Mouse (Mus musculus): ENCODE results near the gene Hcn3. TPM values are rescaled to one million over a fixed set of nuclear protein-coding genes. Genes with fewer than 3 reads are reported as not detected.
A peak's percentile ranks its signal among the peaks of the same experiment; 100 is the strongest.

Gene Hcn3
- polyA plus RNA-seq, 1 experiment from 2014 or later: 39.6 TPM

DNA sequence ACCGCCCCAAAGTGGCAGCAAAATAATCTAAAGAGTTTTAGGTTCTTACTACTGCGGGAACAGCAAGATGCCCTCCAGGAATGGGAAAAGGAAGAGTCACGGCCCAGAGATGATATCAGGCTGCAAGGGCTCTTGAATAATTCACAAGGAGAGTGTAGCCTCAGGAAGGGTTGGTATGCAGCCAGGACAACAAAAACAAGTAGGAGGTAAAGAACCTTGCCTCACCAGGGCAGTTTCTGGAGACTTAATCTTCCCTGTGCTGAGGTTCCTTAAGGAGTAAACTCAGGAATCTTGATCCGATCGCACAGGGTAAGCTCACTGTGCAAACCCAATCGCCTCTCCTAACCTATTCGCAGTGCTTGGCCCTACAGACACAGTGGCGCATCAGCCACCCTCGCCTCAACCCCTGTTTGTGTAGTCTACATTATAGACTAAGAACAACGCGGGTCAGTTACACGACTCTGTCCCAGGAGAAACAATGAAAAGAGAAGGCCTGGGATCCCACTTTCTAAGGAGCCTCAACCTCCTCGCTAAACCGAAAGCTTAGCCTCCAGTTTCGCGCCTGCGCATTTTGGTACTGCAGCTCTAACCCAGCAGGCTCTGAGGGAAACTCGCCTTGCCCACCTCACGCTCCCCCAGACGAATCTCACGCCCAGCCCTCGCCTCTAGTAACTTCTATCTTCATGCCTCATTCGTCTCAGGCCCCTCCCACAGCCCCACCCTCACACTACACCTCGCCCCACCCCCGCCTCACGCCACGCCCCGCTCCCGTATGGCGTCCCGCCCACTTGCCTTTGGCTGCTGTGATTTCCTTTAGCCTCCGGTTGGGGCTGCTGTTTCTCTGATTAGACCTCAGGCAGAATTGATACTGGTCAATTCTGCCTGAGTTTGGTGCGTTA, 36.2 kb upstream of the Hcn3 start:
- Histone ChIP-seq H3K9ac (replicated peaks; ENCODE audit: low read depth, low read length) (peak overlapping the region; percentile 68), H3K9me3 (ENCODE audit: control insufficient read depth, low read length) (no peaks in the 10 kb centered on the region), H3K36me3 (ENCODE audit: control insufficient read depth, insufficient read depth) (no peaks in the 10 kb centered on the region), H3K4me2 (ENCODE audit: low read length) (peak overlapping the region; percentile 81), H3K27me3 (replicated peaks; ENCODE audit: control insufficient read depth, insufficient read depth, low read length) (no peaks in the 10 kb centered on the region), H3K4me3 (replicated peaks; ENCODE audit: low read length) (peak overlapping the region; percentile 44), H3K4me1 (replicated peaks; ENCODE audit: control insufficient read depth, insufficient read depth, low read length) (peaks cover 15% of the 10 kb centered on the region), H3K27ac (ENCODE audit: low read length) (peak overlapping the region; percentile 75)
- ATAC-seq: peak; percentile 96
- 6% methylated on average over 33 of the region's 33 CpGs for WGBS

DNA sequence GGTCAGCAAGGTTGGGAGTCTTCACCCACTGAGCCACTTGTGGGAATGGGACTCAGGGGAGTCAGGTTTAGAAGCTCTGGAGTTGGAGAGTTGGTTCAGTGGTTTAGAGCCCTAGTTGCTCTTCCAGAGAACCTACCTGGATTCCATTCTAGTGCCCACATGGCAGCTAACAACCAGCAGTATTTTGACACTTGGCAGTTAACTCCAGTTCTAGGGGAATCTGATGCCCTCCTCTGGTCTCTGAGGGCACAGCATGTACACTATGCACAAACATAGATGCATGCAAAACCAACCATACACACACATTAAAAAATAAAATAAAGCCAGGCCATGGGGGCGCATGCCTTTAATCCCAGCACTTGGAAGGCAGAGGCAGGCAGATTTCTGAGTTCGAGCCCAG, 33.9 kb upstream of the Hcn3 start:
- no peak overlapping the region for H3K4me2 ChIP-seq (ENCODE audit: low read length)
- H3K27me3 ChIP-seq (replicated peaks; ENCODE audit: control insufficient read depth, insufficient read depth, low read length): no peaks in the 10 kb centered on the region
- 98% methylated on average over 2 of the region's 2 CpGs for WGBS
- ATAC-seq: no peak
- H3K36me3 ChIP-seq (ENCODE audit: control insufficient read depth, insufficient read depth): no peaks in the 10 kb centered on the region
- no peaks in the 10 kb centered on the region for H3K9me3 ChIP-seq (ENCODE audit: control insufficient read depth, low read length)
- H3K4me1 ChIP-seq (replicated peaks; ENCODE audit: control insufficient read depth, insufficient read depth, low read length): peaks cover 15% of the 10 kb centered on the region
- H3K9ac ChIP-seq (replicated peaks; ENCODE audit: low read depth, low read length): no peak overlapping the region
- H3K27ac ChIP-seq (ENCODE audit: low read length): no peak overlapping the region
- no peak overlapping the region for H3K4me3 ChIP-seq (replicated peaks; ENCODE audit: low read length)

DNA sequence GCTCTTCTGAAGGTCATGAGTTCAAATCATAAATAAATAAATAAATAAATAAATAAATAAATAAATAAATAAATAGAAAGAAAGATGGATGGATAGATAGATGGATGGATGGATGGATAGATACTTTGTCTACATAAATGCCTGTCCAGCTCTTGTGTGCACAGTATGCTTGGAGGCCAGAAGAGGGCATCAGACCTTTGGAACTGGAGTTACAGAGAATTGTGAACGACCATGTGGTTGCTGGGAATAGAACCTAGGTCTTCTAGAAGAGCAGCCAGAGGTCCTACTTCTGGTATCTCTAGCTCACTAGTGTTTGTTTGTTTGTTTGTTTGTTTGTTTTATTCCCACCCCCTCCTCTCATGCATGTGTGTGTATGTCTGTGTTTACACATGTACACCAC, 33.4 kb upstream of the Hcn3 start:
- Histone ChIP-seq H3K4me3 (replicated peaks; ENCODE audit: low read length) (no peak overlapping the region), H3K4me2 (ENCODE audit: low read length) (no peak overlapping the region), H3K36me3 (ENCODE audit: control insufficient read depth, insufficient read depth) (no peaks in the 10 kb centered on the region), H3K9me3 (ENCODE audit: control insufficient read depth, low read length) (no peaks in the 10 kb centered on the region), H3K4me1 (replicated peaks; ENCODE audit: control insufficient read depth, insufficient read depth, low read length) (peaks cover 15% of the 10 kb centered on the region), H3K9ac (replicated peaks; ENCODE audit: low read depth, low read length) (no peak overlapping the region), H3K27ac (ENCODE audit: low read length) (no peak overlapping the region), H3K27me3 (replicated peaks; ENCODE audit: control insufficient read depth, insufficient read depth, low read length) (no peaks in the 10 kb centered on the region)
- no peak for ATAC-seq
- 81% methylated on average over 1 of the region's 1 CpGs for WGBS

DNA sequence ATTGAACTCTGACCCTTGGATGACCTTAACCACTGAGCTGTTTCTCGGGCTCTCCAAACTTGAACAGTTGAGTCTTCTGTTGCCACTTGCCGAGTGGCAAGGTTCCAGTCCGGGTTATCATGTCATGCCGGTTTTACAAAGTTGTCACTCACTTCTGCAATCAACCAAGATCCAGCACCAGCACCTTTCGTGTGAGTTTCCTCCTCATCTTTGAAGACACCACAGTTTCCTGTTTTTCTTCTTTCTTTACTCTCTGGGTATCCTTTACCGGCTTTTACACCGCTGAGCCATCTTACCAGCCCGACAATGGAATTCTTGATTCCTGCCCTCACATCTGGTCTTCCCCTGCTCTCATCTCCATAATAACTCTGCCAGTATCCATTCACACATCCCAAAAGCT, 30.4 kb upstream of the Hcn3 start:
- Histone ChIP-seq H3K4me2 (ENCODE audit: low read length) (no peak overlapping the region), H3K27me3 (replicated peaks; ENCODE audit: control insufficient read depth, insufficient read depth, low read length) (no peaks in the 10 kb centered on the region), H3K9ac (replicated peaks; ENCODE audit: low read depth, low read length) (no peak overlapping the region), H3K36me3 (ENCODE audit: control insufficient read depth, insufficient read depth) (no peaks in the 10 kb centered on the region), H3K4me3 (replicated peaks; ENCODE audit: low read length) (no peak overlapping the region), H3K27ac (ENCODE audit: low read length) (no peak overlapping the region), H3K4me1 (replicated peaks; ENCODE audit: control insufficient read depth, insufficient read depth, low read length) (peaks cover 2% of the 10 kb centered on the region), H3K9me3 (ENCODE audit: control insufficient read depth, low read length) (no peaks in the 10 kb centered on the region)
- no peak for ATAC-seq
- 93% methylated on average over 8 of the region's 8 CpGs for WGBS

DNA sequence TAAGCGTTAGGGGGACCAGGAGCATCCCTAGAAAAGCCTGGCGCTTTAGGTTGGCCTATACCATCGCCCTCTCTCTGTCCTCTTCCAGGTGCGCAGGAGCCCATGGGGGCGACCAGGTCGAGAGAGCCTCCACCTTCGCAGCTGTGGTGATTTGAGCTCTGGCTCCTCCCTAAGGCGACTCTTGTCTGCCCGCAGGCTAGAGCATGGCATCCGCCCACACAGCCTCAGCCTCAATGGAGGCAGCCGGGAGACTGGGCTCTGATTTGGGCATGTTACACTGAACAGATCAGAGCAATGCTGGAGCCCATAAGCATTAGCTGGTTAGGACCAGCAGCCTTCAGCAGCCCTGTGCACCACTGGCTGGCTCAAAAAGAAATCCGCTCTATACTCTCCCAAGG, 28.5 kb upstream of the Hcn3 start:
- Histone ChIP-seq H3K4me3 (replicated peaks; ENCODE audit: low read length) (no peak overlapping the region), H3K4me1 (replicated peaks; ENCODE audit: control insufficient read depth, insufficient read depth, low read length) (peaks cover 16% of the 10 kb centered on the region), H3K9me3 (ENCODE audit: control insufficient read depth, low read length) (no peaks in the 10 kb centered on the region), H3K27ac (ENCODE audit: low read length) (no peak overlapping the region), H3K4me2 (ENCODE audit: low read length) (no peak overlapping the region), H3K27me3 (replicated peaks; ENCODE audit: control insufficient read depth, insufficient read depth, low read length) (no peaks in the 10 kb centered on the region), H3K36me3 (ENCODE audit: control insufficient read depth, insufficient read depth) (no peaks in the 10 kb centered on the region), H3K9ac (replicated peaks; ENCODE audit: low read depth, low read length) (no peak overlapping the region)
- WGBS: 54% methylated on average over 12 of the region's 12 CpGs
- ATAC-seq: no peak

DNA sequence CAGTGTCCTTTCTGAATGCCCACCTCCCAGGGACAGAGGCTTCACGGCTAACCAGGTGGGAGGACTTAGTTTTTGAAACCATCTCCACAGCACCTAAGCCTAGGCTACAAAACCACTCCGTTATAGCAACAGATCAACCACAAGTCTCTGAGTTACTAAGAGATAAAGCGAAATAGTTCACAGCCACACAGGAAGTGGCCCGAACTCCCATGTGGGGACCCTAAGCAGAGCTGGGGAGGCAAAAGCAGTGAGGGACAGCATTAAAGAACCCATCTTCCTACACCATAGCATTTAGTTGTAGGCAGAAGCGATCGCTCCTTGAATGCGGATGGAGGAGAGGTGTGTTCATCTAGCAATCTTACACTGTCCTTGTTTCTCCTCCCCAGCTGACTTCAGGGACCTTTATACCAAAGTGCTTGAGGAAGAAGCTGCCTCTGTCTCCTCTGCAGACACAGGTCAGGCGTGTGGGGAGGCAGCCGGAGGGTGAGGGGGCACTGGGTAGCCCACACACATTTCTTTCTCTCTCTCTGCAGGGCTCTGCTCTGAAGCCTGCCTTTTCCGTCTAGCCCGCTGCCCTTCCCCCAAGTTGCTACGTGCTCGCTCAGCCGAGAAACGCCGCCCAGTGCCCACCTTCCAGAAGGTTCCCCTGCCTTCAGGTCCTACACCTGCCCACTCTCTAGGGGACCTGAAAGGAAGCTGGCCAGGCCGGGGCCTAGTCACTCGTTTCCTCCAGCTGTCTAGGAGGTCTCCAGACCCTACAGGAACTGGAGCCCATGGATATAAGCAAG, 27.9 kb upstream of the Hcn3 start:
- 52% methylated on average over 18 of the region's 18 CpGs for WGBS
- no peaks in the 10 kb centered on the region for H3K9me3 ChIP-seq (ENCODE audit: control insufficient read depth, low read length)
- H3K4me1 ChIP-seq (replicated peaks; ENCODE audit: control insufficient read depth, insufficient read depth, low read length): peaks cover 17% of the 10 kb centered on the region
- ATAC-seq: no peak
- no peak overlapping the region for H3K4me2 ChIP-seq (ENCODE audit: low read length)
- no peaks in the 10 kb centered on the region for H3K36me3 ChIP-seq (ENCODE audit: control insufficient read depth, insufficient read depth)
- H3K27me3 ChIP-seq (replicated peaks; ENCODE audit: control insufficient read depth, insufficient read depth, low read length): no peaks in the 10 kb centered on the region
- no peak overlapping the region for H3K27ac ChIP-seq (ENCODE audit: low read length)
- no peak overlapping the region for H3K4me3 ChIP-seq (replicated peaks; ENCODE audit: low read length)
- H3K9ac ChIP-seq (replicated peaks; ENCODE audit: low read depth, low read length): no peak overlapping the region

DNA sequence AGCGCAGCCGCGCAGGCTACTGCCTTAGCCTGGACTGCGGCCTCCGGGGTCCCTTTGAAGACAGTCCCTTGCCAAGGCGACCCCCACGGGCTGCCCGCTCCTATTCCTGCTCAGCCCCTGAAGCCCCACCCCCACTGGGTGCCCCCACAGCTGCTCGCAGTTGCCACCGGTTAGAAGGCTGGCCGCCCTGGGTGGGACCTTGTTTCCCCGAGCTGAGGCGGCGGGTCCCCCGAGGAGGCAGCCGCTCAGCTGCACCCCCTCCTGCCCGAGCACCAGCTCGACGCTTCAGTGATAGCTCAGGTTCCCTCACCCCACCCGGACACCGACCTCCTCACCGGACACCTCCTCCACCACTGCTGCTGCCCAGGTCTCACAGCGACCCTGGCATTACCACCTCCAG, 27.2 kb upstream of the Hcn3 start:
- Histone ChIP-seq H3K27me3 (replicated peaks; ENCODE audit: control insufficient read depth, insufficient read depth, low read length) (no peaks in the 10 kb centered on the region), H3K4me2 (ENCODE audit: low read length) (no peak overlapping the region), H3K36me3 (ENCODE audit: control insufficient read depth, insufficient read depth) (no peaks in the 10 kb centered on the region), H3K4me3 (replicated peaks; ENCODE audit: low read length) (no peak overlapping the region), H3K9ac (replicated peaks; ENCODE audit: low read depth, low read length) (no peak overlapping the region), H3K9me3 (ENCODE audit: control insufficient read depth, low read length) (no peaks in the 10 kb centered on the region), H3K4me1 (replicated peaks; ENCODE audit: control insufficient read depth, insufficient read depth, low read length) (peaks cover 17% of the 10 kb centered on the region), H3K27ac (ENCODE audit: low read length) (no peak overlapping the region)
- 34% methylated on average over 23 of the region's 23 CpGs for WGBS
- ATAC-seq: no peak

DNA sequence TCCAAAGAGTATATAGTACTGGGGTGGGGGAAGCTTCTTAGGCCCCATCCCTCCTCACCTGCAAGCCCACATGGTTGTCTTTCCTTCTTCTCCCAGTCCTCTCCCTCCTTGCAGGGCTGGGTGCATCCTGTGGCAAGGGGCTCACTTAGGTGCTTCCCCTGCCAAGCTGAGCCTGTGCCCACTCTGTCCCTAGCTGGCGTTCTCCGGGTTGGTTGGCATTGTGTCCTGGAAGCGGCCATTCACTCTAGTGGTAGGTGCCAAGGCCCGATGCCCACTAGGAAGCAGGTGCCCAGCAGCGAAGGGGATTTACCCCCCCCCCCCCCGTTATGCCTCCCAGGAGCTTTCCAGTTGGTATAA, 23.9 kb upstream of the Hcn3 start:
- Histone ChIP-seq H3K27me3 (replicated peaks; ENCODE audit: control insufficient read depth, insufficient read depth, low read length) (no peaks in the 10 kb centered on the region), H3K4me1 (replicated peaks; ENCODE audit: control insufficient read depth, insufficient read depth, low read length) (peaks cover 17% of the 10 kb centered on the region), H3K9ac (replicated peaks; ENCODE audit: low read depth, low read length) (peak overlapping the region; percentile 89), H3K27ac (ENCODE audit: low read length) (peak overlapping the region; percentile 82; the same call in 1 of the 2 replicates), H3K4me3 (replicated peaks; ENCODE audit: low read length) (peak overlapping the region; percentile 65), H3K9me3 (ENCODE audit: control insufficient read depth, low read length) (no peaks in the 10 kb centered on the region), H3K4me2 (ENCODE audit: low read length) (peak overlapping the region; percentile 93), H3K36me3 (ENCODE audit: control insufficient read depth, insufficient read depth) (peaks cover 11% of the 10 kb centered on the region)
- WGBS: 61% methylated on average over 6 of the region's 6 CpGs
- no peak for ATAC-seq

DNA sequence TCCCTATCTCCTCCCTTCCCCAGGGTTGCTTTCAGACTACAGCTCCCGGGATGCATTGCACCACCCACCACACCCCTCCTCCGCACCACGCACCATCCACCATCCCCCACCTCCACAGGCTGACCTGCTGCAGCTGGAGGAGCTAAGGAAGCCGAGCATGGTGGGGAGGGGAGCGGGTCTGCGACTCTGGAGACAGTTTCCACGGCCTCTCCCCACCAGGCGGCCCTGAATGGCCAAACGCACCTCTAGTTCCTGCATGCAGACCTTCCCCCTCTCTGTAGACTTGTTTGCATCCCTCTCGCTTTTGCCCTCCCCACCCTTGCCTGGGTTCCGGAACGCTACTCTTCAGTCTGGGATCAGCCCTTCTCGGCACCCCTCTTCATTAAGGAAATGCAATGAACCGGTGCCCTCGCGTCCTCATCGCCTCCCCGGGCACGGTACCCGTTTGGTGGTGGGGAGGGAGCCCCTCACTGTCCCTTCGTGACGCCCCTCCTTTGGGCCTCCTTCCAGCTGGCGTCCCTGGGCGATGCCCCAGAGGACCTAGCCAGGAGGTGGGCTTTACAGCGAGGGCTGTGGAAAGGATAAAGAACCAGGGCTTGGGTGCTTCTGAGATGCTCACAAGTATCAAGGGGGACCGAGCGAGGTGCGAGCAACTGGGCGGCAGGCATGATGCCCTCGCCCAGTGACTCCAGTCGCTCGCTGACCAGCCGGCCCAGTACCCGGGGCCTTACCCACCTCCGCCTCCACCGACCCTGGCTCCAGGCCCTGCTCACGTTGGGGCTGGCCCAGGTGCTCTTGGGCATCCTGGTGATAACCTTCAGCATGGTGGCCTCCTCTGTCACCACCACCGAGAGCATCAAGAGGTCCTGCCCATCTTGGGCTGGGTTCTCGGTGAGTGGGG, 23.3 kb upstream of the Hcn3 start, which contains the start of gene Fam189b:
Gene Fam189b, plus strand, starts transcription at position 86 of the 901 bp plus-strand sequence.
- peak within 1 kb of the TSS; percentile 93 for H3K4me2 ChIP-seq (ENCODE audit: low read length)
- H3K27me3 ChIP-seq (replicated peaks; ENCODE audit: control insufficient read depth, insufficient read depth, low read length): no peaks in the 10 kb centered on the region
- no peaks in the 10 kb centered on the region for H3K9me3 ChIP-seq (ENCODE audit: control insufficient read depth, low read length)
- H3K27ac ChIP-seq (ENCODE audit: low read length): peak within 1 kb of the TSS; percentile 82
- peak within 1 kb of the TSS; percentile 89 for H3K9ac ChIP-seq (replicated peaks; ENCODE audit: low read depth, low read length)
- WGBS: 3% methylated on average over 39 of the region's 39 CpGs
- H3K4me3 ChIP-seq (replicated peaks; ENCODE audit: low read length): peak within 1 kb of the TSS; percentile 65
- H3K4me1 ChIP-seq (replicated peaks; ENCODE audit: control insufficient read depth, insufficient read depth, low read length): peaks cover 22% of the 10 kb centered on the region
- peak; percentile 96 for ATAC-seq
- peaks cover 11% of the 10 kb centered on the region for H3K36me3 ChIP-seq (ENCODE audit: control insufficient read depth, insufficient read depth)
